Mouse (Mus musculus) cerebellum, adult 18-20 months (tissue): ENCODE results near the gene Wasf3.
A peak's percentile ranks its signal among the peaks of the same experiment; 100 is the strongest.
"Not testable (repeated sequence)": the region's sequence is repeated elsewhere in the genome, so short reads cannot be mapped to it uniquely, and the experiment has no call there.

Experiments
- DNase-seq, 2 experiments: peaks; one replicate each; pipeline ENCODE4 v3.0.0; 2021

Gene Wasf3

DNA sequence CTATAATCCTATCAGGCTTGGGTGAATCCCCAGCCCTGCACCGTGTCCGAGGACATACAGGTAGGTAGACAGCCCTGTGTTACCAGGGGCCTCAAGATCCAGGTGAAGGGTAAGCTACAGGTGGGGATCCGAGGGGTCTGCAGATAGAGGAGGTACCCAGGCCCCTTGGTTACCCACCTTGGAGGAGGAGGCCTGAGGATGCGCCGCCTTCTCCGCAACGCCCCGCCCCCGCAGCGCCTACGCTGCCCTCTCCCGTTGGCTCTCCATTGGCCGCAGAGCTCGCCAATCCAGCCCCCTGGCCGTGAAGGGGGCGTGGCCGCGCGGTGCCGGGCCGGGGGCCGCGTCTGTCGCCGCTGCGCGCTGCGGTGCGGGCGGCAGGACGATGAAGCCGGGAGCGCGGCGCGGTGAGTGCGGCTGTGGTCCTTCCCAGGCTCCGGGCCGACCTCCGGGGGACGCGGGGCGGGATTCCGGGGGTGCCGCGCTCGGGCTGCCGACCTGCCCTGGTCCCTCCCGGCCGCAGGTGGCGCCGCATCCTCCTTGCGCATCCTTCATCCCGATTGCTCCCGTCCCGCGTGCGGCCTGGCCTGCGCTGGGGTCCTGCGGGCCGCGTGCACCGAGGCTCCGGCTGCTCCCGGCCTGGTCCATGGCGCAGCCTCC, at the start of gene Wasf3:
Gene Wasf3, plus strand, starts transcription at position 51 of the 657 bp plus-strand sequence.
- DNase-seq: peak; percentile 94 to 96

DNA sequence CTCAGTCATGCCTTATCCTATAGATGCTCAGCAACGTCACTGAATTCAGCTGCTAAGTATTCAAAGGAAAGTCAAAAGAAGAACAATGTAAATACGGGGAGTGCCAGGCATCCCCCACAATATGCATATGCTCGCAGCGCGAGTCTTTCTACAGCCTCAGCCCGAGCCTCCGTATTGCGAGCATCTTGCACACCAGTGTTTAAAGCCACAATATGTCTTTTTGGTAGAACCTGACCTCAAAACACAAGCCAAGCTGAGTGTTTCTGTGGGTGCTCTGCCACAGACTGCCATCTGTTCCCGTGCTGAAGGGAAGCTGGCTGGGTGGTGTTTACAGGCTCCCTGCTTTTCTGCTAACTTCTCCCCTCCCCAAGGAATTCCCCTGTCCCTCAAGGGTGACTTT, 46.7 kb upstream of the Wasf3 start:
- DNase-seq: peak; percentile 55 to 57

DNA sequence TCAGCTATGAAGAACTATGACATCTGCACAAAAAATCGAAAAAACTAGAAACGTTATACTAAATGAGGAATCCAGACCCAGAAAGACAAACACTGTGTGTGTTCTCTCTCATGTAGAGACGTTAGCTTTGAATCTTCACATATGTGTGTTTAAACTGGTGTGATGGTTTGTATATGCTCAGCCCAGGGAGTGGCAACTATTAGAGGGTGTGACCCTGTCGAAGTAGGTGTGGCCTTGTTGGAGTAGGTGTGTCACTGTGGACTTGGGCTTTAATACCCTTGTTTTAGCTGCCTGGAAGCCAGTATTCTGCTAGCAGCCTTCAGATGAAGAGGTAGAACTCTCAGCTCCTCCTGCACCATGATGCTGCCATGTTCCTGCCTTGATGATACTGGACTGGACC, 44.7 kb upstream of the Wasf3 start:
- DNase-seq: no peak

DNA sequence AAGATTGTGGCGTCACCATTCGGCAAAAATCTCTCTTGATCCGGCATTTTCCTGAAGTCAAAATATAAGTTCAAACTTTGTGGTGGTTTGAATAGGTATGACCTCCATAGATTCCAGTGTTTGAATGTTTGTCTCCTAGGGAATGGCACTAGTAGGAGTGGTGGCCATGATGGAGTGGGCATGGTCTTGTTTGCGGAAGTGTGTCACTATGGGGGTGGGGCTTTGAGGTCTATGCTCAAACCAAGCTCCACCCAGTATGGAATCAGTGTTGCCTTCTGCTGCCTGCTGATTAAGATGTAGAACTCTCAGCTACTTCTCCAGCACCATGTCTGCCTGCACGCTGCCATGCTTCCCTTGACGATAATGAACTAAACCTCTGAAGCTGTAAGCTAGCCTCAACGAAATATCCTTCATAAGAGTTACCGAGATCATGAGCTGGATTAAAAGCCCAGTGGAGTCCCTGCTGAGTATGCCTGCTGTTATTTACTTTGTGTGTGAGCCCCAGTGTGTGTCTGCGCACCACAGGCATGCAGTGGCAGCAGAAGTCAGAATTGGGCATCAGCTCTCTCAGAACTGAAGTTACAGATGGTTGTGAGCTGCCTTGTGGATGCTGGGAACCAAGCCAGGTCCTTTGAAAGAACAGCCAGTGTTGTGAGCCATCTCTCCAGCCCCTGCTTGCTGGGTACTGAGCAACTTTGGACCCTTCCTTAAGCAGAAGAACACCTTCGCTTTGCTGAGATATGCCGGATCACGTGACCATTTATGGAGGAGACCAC, 39.7 kb upstream of the Wasf3 start:
- DNase-seq: no peak

DNA sequence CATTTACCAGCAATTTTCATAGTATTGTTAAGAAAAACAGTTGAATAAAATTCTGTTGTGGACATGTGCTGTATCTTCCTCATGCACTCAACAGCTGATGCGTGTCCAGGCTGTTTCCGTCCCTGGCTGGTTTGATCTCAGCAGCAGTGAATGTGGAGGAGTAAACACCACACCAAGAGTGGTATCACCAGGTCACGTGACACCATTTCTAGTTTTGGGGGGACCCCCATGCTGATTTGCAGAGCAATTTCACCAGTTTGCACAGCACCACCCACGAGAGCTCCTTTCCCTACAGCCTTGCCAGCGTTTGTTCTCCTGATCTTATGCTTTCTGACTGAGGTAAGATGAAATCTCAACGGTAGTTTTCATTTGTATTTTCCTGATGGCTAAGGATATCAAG, 37.7 kb upstream of the Wasf3 start:
- DNase-seq: no peak

DNA sequence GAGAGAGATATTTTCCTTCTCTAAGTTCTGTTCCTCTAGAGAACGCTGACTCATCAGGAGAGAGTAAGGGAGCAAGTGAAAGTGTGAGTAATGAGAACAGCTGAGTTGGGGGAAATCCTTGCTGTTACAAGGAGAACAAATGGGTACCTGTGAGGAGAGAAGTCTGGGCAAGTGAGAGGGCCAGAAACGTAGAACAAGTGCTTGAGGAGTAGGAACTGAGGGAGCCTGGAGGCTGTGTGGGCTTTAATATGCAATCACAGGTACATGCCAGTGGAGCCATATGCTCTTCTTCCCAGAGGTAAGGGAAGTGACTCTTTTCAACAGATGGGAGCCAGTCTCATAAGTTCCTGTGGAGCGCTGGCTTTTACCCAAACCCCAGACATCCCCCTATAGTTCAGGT, 35.6 kb upstream of the Wasf3 start:
- peak; percentile 44 to 50 for DNase-seq

DNA sequence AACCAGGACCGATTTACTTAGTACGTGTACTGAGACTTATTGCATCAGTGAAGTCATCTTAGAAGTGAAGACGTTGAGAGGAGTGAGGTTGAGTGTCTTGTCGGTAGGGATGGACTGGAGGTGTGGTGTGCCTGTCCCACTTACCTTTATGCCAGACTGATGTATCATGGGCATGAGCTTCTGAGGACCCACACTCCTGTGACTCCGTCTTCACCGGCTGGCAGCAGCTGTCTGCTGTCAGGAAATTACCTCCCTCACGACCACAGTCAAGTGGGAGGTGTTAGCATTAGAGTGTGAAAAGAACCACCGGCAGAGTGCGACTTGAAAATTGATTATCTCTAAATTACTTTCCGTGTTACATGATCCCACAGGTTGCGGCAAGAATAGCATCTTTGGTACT, 34.0 kb upstream of the Wasf3 start:
- no peak for DNase-seq

DNA sequence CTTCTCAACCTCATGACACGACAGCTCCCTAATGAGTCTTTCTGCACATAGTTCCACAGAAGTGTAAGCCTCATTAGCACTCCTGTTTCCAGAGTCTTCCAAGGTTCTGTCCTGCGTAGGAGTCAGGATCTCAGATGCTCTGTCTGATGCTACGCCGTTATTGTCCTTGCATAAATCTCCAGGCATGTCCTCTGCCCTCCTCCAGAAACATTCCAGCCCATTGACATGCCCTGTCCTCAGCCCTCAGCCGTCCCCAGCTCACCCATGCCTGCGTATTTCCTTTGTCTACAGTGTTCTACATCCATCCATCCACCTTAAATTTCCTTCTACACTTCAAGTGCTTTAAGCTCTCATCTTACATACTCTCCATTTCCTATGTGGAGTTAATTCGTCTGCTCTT, 32.8 kb upstream of the Wasf3 start:
- no peak for DNase-seq

DNA sequence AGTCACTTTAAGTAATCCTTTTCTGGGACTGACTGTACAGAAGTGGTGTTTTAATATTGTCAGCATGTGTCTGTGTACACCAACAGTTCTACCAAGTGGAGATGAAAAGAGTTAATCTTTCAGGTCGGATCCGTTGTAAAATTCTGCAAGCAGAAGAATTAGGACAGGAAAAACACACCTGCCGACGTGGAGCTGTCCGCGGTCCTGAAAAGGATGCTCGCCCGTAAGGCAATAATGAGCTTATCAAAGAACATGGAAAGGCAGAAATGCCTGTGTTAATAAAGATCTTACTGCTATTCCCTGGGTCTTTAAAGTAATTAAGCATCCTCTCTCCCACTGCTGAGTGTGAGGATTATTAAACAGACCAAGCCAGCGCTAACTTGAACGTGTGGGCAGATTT, 24.4 kb upstream of the Wasf3 start:
- DNase-seq: no peak

DNA sequence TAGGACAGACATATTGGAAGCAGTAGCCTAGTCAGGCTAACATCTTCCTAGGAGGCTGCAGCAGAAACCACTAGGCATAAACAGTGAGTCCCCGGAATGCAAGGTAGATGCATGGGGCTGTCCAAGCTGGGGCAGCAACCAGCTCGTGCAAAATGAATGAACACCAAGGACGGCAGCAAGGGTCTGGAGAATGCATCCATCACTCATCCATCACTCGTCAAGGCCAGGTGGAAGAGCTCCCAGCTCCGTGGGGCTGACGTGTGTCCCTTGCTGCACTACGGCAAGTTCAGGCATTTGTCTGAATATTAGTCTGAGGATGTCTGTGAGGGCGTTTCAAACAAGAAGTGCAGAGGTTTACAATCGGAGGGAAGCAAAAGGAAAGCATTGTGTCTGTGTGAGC, 22.1 kb upstream of the Wasf3 start:
- no peak for DNase-seq

DNA sequence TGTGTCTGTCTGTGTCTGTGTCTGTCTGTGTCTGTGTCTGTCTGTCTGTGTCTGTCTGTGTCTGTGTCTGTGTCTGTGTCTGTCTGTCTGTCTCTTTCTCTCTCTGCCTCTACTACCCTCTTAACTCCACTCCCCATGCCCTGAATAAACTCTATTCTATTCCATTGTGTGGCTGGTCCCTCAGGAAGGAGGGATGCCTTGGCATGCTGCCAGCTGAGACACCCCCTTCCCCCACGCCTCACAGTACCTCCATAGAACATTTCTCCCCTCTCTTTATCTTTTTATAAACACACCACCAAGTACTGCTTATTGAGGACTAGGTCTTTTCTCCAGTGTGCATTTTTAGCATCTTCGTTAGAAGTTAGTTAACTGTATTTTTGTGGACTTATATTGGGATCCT, 16.4 kb upstream of the Wasf3 start:
- no peak for DNase-seq

DNA sequence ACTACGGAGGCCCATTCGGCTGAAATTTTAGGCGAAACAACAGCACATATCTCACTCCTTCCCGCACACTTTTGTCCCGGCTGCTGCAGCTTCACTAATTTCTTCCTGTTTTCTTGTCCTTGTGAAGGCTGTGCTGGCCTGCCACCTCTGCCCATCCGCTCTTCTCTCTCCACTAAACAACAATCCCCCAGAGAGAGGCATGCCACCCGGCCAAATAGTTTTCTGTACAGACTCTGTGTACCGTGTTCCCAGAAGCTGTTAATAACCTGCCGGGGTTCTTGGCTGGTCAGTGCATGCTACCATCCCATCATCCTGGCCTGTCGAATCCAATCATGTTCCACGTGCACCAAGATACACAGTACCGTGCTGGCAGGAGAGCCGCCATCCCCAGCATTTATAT, 15.8 kb upstream of the Wasf3 start:
- DNase-seq: no peak

DNA sequence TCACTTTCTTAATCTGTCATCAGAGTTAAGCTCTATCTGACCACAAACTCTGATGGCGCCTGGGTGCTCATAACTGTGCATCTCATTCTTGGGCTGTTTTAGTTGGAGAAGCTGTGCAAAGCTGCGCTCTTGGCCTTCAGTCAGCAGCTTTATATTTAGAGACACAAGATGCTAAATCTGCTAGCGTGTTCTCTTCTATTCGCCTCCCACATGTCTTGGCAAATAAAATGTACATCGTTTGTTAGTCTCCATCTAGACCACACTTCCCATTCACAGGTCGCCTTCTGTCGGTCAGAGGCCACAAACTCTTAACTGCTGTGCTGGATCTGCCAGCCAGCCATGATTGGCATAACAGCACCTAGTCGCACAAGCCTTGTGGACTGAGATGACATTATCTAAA, 14.0 kb upstream of the Wasf3 start:
- no peak for DNase-seq

DNA sequence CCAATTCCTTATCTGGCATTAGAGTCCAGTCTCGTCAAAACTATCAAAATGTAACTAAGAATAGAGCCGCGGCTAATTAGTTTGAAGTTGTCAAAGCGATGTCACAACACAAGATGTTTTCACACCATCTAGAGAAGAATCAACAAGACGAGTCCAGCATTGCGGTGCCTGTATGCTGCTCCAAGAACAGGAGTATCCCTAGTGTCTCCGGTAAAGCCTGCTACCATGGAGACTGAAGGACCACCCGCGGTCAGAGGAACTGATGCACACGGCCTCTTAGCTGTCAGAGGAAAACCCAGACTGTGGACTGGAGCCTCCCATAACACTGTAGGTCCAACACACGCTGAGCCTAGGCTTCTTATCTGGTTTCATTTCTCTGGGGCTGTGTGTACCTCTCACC, 11.5 kb upstream of the Wasf3 start:
- no peak for DNase-seq

DNA sequence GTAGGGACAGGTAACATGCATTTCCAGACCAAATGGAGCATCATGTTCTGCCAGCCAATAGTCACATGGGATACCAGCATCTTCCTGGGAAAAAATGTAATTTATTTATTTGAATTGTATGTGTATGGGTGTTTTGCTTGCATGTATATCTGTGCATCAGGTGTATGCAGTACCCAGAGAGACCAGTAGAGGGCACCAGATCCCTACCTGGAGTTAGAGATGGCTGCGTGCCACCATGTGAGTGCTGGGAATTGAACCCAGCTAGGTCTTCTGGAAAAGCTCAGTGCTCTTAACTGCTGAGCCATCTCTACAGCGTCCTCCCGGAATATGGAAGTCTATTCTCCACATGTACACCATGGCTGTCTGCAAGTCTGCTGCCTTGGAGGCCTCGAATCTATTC, 8.2 kb upstream of the Wasf3 start:
- DNase-seq: no peak

DNA sequence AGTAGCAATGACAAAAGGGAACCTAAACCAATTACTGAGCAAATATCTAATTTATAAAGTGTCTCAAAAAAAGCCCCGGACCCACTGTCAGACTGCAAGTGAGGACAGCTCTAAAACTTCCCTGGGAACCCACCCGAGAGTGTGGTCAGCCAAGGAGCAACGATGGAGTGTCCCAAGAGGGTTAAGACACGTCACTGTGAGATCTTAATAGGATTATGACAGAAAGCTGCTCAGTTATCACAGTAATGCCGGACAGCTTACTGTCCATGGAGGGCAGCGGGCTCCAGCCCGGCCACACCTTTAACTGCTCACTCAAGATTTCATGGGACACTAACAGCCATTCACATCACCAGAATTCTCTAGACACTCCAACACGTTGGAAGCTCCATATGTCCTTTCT, 4.7 kb upstream of the Wasf3 start:
- no peak for DNase-seq

DNA sequence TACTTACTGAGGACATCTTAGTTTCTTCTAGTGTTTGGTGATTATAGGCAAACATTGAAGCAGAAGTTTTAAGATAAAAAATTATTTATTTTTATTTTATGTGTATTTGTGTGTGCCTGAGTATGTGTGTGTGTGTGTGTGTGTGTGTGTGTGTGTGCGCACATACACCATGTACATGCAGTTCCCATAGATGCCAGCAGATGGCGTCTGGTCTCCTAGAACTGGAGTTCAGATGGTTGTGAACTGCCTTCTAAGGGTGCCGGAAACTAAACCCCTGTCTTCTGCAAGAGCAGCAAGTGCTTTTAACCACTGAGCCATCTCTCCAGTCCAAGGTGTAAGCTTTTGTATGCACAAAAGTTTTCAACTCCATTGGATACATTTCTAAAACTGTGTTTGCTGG, 2.5 kb upstream of the Wasf3 start:
- DNase-seq: no peak

DNA sequence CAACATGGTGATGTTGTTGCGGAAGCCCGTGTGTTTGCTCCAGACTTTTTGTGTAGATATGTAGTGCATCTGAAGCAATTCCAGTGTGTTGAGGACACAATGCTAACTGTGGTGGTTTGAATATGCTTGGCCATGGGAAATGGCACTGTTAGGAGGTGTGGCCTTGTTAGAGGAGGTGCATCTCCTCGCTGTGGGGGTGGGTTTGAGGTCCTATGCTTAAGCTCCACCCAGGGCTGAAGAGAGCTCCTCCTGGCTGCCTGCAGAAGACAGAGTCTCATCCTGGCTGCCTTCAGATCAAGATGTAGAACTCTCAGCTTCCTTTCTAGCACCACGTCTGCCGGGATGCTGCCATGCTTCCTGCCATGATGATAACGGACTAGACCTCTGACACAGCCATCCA, 1.4 kb upstream of the Wasf3 start:
- no peak for DNase-seq

DNA sequence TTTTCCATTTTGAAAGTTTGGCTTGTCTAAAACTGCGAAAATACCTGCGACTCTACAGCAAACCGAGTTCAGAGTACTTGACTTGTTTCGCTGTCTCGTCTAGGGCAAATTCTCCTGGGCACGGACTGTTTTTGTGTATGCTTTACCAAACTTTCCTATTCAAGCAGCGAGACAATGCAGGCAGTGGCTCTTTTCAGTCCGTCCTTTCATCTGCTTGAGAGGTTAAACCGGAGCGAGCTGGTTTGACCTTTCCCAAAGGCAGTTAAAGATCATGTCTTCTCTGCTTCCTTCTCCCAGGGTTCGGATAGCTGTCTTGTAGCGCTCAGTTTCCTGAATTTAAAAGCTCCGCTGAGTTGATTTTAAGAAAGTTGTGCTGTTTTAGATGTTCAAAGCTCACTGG, 1.2 kb downstream of the Wasf3 start:
- no peak for DNase-seq

DNA sequence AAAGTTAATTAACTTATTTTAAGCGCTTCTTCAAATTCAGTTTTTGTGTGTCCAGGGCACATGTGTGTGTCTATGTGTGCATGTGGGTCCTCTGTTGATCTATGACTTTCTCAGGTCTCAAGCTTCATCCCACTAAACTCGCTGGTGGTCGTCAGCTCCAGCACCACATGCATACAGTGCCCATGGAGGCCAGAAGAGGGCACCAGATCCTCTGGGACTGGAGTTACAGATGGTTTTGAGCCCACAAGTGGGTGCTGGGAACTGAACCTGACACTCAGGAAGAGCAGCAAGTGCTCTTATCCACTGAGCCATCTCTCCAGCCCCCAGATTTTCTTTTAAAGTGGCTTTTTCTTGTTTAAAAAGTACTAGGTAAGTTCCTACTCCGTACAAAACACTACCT, 2.1 kb downstream of the Wasf3 start:
- DNase-seq: no peak

DNA sequence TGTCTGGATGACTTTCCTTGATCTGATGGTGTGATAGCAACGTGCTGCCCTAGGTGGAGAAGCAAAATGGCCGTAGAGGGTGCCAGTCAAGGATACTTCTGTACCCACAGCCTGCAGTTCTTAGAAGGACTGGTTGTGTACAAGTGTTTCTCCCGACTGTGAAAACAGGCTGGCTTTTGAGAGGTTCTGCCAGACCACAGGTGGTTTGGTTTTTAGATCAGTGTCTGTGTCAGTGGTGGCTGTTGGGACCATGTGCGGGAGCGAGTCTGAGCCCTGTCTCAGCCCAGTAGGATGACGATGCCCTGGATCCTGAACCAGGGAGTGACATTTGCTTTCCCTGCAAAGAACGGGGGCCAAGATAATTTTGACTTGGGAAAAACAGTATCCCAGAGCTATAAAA, 9.8 kb downstream of the Wasf3 start:
- peak; percentile 39 to 45 for DNase-seq

DNA sequence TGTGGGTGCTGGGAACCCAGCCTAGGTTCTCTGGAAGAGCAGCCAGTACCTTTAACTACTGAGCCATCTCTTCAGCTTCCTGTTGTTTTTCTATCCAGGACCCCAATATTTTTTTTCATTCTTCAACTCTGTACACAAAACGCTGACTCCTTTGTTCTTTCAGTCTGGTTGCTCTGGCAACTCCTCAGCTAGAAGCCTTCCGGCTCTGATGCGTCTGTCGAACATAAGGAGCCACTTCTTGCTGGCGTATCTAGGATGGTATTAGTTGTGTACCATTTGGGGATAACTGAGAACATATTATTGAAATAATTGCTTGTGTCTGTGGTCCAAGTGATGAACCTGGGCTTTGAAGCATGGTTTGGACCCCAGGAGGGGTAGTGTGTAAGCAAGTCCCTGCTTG, 12.5 kb downstream of the Wasf3 start:
- no peak for DNase-seq

DNA sequence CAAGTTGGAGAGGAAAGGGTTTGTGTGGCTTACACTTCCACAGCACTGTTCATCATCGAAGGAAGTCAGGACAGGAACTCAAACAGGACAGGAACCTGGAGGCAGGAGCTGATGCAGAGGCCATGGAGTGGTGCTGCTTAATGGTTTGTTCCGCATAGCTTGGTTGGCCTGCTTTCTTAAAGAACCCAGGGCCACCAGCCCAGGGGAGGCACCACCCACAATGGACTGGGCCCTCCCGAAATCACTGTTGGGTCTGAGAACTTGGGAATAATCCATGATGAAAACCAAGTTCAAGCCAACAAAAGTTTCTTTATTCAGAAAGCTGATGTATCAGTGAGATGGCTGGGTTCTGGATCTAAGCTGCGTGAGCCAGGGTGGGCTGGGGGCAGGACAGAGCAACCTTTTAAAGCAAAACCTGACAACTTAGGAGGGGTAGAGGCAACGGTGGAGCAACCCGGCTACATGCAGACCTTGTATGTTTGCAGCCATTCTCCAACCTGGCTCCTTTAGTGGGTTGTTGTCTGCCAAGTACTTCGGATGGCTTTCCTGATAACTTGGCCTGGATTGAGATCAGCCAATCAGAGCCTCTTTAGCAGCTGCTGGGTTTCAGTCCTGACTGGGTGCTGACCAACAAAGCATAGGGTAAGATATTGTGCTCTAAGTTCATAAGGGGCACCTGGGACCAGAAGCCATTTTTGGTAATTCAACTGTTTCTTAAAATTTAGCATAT, 13.8 kb downstream of the Wasf3 start:
- DNase-seq: no peak

DNA sequence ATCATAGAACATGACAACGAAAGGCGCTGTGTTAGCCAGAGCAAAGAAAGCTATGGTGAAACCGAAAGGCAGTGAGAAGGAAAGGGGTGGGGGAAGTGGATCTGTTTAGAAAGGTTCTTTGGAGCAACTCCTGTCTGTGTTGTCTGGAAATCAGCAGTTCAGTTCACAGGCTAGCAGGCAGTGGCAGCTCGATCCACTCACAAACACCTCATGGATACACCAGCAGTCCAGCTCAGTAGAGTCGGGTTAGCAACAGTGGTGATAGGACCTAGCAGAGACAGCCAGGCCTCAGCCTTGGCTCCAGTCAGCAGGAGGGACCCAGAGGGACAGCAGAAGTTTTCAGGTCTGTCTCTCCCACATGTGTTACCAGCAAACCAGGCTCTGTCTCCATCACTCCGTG, 16.2 kb downstream of the Wasf3 start:
- DNase-seq: not testable (repeated sequence)
